Mouse (Mus musculus): ENCODE results near the gene Slc22a4.

GRCm38 (mm10) chr11:54016051-54016450 is 11.8 kb downstream of the Slc22a4 start:
- no peak for TF ChIP-seq CTCF (IDR thresholded peaks at IDR 0.05; ENCODE audit: low read depth, low read length)
- no peak for TF ChIP-seq POLR2A (IDR thresholded peaks at IDR 0.05; ENCODE audit: insufficient read depth, low read length)
- TF ChIP-seq EP300 (IDR thresholded peaks at IDR 0.05; ENCODE audit: insufficient read depth, low read depth, low read length), result no peak

Data from ES-Bruce4 (cell line).